Mouse (Mus musculus) heart, adult 2 months (tissue): ENCODE measurements around the gene Fto. TPM values are rescaled to one million over a fixed set of nuclear protein-coding genes. Genes with fewer than 3 reads are reported as not detected.

Source experiments
- DNase-seq, 2 experiments: peaks; one replicate each; pipeline ENCODE4 v3.0.0; 2021
- H3K27ac ChIP-seq: fragments of 200-600 bp; 2 replicates; pipeline ENCODE4 v1.8.1; 2022
- H3K27me3 ChIP-seq: fragments of 200-500 bp; 2 replicates; pipeline ENCODE4 v1.6.1; 2012; ENCODE audit warnings: mild to moderate bottlenecking, low read length, inconsistent platforms, mixed read lengths; ENCODE audit not compliant: control insufficient read depth, insufficient read depth
- H3K36me3 ChIP-seq: fragments of 200-500 bp; 2 replicates; pipeline ENCODE4 v1.6.1; 2012; ENCODE audit warnings: low read length, inconsistent platforms; ENCODE audit not compliant: control insufficient read depth, insufficient read depth
- H3K4me1 ChIP-seq: fragments of 200-500 bp; 2 replicates; pipeline ENCODE4 v1.6.1; 2011; ENCODE audit warnings: low read length; ENCODE audit not compliant: control insufficient read depth, insufficient read depth
- H3K4me3 ChIP-seq: fragments of 200-600 bp; 2 replicates; pipeline ENCODE4 v1.8.1; 2022
- H3K79me2 ChIP-seq: fragments of 200-500 bp; replicated peaks from 2 replicates; pipeline ENCODE4 v1.6.1; 2012; ENCODE audit warnings: mild to moderate bottlenecking, inconsistent platforms, low read length, moderate library complexity, mixed read lengths; ENCODE audit not compliant: control insufficient read depth, insufficient read depth
- H3K9ac ChIP-seq: fragments of 200-500 bp; 2 replicates; pipeline ENCODE4 v1.6.1; 2012; ENCODE audit warnings: low read depth, mild to moderate bottlenecking, control low read depth, inconsistent platforms, low read length, mixed read lengths
- CTCF ChIP-seq: fragments of 200-600 bp; IDR thresholded peaks from 2 replicates; pipeline ENCODE4 v1.8.1; 2022; ENCODE audit warnings: antibody characterized with exemption, mild to moderate bottlenecking, moderate library complexity
- EP300 ChIP-seq: fragments of 200-500 bp; IDR thresholded peaks from 2 replicates; pipeline ENCODE4 v1.6.1; 2011; ENCODE audit warnings: low read depth, low read length, control low read depth; ENCODE audit not compliant: insufficient read depth
- POLR2A ChIP-seq: fragments of 200-500 bp; IDR thresholded peaks from 2 replicates; pipeline ENCODE4 v1.6.1; 2011; ENCODE audit warnings: mild to moderate bottlenecking, low read depth, low read length, control low read depth; ENCODE audit not compliant: insufficient read depth
- WGBS: fragments of 180-500 bp; shearing (Covaris S2); methylation state at CpG from one replicate; pipeline ENCODE4 v1.1.7; 2018; 5-methylcytosine and 5-hydroxymethylcytosine counted together
- intact Hi-C: fragments of 180-260 bp; cut with DNase I; formaldehyde crosslinking; loops from one replicate; pipeline ENCODE4 v1.15.1; 2025
- polyA plus RNA-seq: library from polyadenylated mRNA; depleted of rRNA; stranded (reverse); fragments of >200 nt; gene quantifications from 2 replicates; pipeline ENCODE4 v1.2.3, GENCODE M21; 2012
- total RNA-seq, 2 experiments: library from RNA; stranded (reverse); gene quantifications; 2 replicates each; pipeline ENCODE4 v1.2.3; 2021

Fto gene
- total and polyA plus RNA-seq, 3 experiments: 41.3 to 65.1 (median 57.6) TPM

DNA sequence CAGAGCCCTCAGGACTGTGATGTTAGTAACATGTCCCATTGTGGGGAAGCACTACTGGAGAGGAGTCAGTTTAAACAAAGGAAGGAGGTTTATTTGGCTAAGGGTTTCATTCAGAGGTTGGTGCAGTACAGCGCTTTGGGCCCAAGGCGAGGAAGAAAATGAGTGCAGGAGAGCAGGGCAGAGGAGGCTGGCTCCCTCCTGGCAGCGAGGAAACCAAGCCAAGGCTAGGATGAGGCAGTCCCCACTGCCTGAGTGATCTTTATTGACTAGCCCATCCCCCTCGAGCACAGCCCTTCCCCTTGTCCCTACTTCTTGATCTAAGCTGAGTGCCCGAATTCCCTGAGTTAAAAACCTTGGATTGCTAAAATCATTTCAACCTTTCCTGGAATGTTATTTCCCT is 189.5 kb downstream of the Fto start:
- no peak for TF ChIP-seq CTCF
- Histone ChIP-seq H3K36me3 (peaks cover 2% of the 10 kb centered on the region; the same call in 1 of the 2 replicates), H3K79me2 (0 out of 2 replicates have a peak, but pooled peaks cover 2% of the 10 kb centered on the region), H3K4me1 (peaks cover 6% of the 10 kb centered on the region), H3K9ac (no peak overlapping the region), H3K27ac (no peak overlapping the region), H3K27me3 (no peaks in the 10 kb centered on the region), H3K4me3 (no peak overlapping the region)
- 84% methylated on average over 5 of the region's 5 CpGs for WGBS
- no peak for DNase-seq
- intact Hi-C loops: no loop called here

DNA sequence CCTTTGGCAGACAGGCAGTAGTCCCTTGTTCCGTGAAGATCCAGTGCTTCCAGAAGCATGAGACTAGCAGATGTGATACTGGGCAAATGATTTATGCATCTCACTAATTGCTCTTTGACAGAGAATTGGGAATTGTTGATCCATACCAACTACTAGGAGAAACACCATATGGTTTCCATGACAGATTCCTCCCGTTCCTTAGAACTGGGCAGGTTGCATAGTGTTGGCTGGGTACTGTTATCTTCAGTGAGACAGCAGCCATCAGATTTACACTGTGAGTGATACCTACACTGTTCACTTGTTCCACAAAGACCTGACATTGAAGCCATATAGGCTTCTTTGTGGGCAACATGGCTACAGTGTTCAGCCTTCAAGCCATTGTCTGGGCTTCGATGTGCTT is 191.0 kb downstream of the Fto start:
- Histone ChIP-seq H3K27ac (no peak overlapping the region), H3K27me3 (no peaks in the 10 kb centered on the region), H3K4me3 (no peak overlapping the region), H3K9ac (no peak overlapping the region), H3K4me1 (peaks cover 10% of the 10 kb centered on the region), H3K36me3 (peaks cover 2% of the 10 kb centered on the region; the same call in 1 of the 2 replicates), H3K79me2 (no peaks in the 10 kb centered on the region)
- no peak for DNase-seq
- 90% methylated on average over 3 of the region's 3 CpGs for WGBS
- TF ChIP-seq CTCF (no peak), POLR2A (no peak), EP300 (no peak)
- intact Hi-C loops: no loop called here

DNA sequence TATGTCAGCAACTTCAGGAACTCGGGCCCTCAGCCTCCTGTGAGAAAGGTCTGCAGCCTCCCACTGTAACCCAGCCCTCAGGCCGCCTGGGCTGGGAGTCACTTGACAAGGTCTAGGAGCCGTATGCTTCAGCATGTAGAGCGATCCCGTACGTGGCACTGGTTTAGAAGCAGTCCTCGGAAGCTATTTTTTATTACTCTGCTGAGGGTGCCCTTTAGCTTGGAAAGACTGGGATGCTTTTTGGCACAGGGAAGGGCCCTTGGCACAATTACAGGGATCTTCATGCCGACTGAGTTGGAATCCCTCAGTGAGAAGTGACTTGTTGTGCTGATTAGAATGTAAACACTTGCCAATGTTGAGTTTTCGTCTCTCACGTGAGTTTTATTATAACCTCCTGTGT is 191.6 kb downstream of the Fto start:
- no peak for TF ChIP-seq EP300
- no peak for TF ChIP-seq CTCF
- no peak for TF ChIP-seq POLR2A
- intact Hi-C loops: no loop called here
- H3K9ac ChIP-seq: no peak overlapping the region
- H3K79me2 ChIP-seq: no peaks in the 10 kb centered on the region
- no peaks in the 10 kb centered on the region for H3K27me3 ChIP-seq
- WGBS: 52% methylated on average over 10 of the region's 10 CpGs
- H3K27ac ChIP-seq: no peak overlapping the region; the same call in 1 of the 2 replicates
- H3K36me3 ChIP-seq: peaks cover 2% of the 10 kb centered on the region; the same call in 1 of the 2 replicates
- peaks cover 10% of the 10 kb centered on the region for H3K4me1 ChIP-seq
- DNase-seq: peak in 1 of 2 experiments; percentile 59
- no peak overlapping the region for H3K4me3 ChIP-seq

DNA sequence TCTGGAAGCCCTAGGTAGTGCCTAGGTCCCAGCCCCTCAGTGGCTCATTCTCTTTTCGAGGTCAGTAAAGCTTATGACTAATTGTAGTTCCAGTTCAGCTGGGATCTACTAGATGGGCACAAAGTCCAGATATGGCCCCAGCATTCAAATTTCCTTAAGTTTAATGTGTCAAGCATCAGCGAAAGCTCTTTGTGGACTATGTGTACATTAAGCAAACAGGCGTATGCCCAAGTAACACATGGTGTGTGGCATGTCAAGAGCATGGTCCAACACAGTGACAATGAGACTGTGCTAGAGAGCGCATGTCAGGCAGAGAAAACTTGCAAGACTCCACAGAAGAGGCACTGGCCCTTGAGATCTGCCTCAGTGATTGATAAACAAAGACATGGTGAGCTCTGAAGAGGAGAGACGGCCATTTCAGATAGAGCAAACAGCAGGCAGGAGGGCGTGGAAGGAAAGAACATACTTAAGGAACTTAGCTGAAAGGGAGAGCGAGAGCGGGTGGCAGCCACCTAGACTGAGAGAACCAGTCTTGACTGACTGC is 192.2 kb downstream of the Fto start:
- Histone ChIP-seq H3K36me3 (peaks cover 2% of the 10 kb centered on the region; the same call in 1 of the 2 replicates), H3K27me3 (no peaks in the 10 kb centered on the region), H3K27ac (no peak overlapping the region), H3K9ac (no peak overlapping the region), H3K79me2 (no peaks in the 10 kb centered on the region), H3K4me1 (peaks cover 10% of the 10 kb centered on the region), H3K4me3 (no peak overlapping the region)
- WGBS: 89% methylated on average over 8 of the region's 8 CpGs
- TF ChIP-seq POLR2A (no peak), CTCF (no peak), EP300 (no peak)
- intact Hi-C loops: no loop called here
- DNase-seq: no peak

DNA sequence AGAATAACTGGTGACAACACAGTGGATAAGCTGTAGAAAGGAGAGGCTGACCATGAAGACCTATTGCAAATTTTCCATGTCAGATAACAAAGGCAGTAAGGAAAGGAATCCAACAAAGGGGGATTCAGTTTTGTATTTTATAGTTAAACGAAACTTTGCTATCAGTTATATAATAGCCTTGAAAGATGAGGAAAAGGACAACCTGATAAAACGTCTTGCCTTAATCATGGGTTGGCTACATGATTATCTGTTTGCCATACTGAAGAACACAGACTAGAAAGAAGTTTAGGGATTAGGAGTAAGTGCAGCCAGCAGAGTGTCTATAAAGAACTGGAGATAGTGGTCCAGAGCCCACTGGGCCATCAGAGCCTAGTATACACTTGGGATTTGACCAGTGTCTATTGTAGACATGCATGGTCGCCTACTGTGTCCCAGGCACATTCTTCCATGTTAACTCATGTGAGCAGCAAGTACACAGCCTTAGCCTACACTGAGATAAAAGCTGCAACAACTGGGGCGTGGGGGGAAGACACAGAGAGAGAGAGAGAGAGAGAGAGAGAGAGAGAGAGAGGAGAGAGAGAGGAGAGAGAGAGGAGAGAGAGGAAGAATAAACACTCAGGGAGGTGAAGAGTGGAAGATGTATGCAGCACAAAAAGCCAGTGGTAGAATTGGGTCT is 192.8 kb downstream of the Fto start:
- H3K4me1 ChIP-seq: peaks cover 10% of the 10 kb centered on the region
- intact Hi-C loops: no loop called here
- H3K27me3 ChIP-seq: no peaks in the 10 kb centered on the region

DNA sequence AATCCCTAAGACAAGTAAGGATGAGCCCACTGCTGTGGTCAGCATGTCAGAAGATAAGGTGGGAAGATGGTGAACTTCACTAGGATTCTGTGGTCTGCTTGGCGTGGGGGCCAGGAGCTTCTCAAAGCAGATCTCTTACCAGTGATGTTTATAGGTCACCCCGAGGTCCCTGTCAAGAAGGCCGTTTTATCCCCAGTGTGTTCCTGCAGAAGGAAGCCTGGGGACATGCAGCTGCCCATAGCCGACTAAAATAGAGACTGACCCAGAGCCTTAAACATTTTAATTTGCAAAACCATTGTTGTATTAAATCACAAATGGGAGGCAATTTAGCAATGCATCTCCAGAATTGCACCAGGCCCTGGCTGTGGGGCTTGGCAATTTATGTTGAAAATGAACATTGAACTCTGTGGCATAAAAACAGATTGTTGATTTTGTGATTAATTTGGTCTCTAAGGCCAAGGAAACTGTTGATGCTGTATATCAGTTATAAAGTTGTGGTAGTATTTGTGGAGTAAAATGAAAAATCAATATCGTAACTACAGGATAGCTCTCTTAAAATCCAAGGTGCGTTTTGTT is 193.4 kb downstream of the Fto start:
- no peak overlapping the region for H3K4me3 ChIP-seq
- no peaks in the 10 kb centered on the region for H3K79me2 ChIP-seq
- 71% methylated on average over 6 of the region's 6 CpGs for WGBS
- peaks cover 2% of the 10 kb centered on the region; the same call in 1 of the 2 replicates for H3K36me3 ChIP-seq
- TF ChIP-seq EP300 (no peak), CTCF (no peak), POLR2A (no peak)
- H3K27ac ChIP-seq: no peak overlapping the region
- intact Hi-C loops: no loop called here
- peaks cover 10% of the 10 kb centered on the region for H3K4me1 ChIP-seq
- no peak overlapping the region for H3K9ac ChIP-seq
- H3K27me3 ChIP-seq: no peaks in the 10 kb centered on the region
- no peak for DNase-seq

More for the DNA sequence above, 192.8 kb downstream of the Fto start:
- TF ChIP-seq EP300: no peak
- TF ChIP-seq CTCF: no peak
- TF ChIP-seq POLR2A: no peak
- WGBS: 75% methylated on average over 4 of the region's 4 CpGs
- no peaks in the 10 kb centered on the region for H3K79me2 ChIP-seq
- no peak for DNase-seq
- no peak overlapping the region for H3K4me3 ChIP-seq
- H3K9ac ChIP-seq: no peak overlapping the region
- no peak overlapping the region for H3K27ac ChIP-seq
- peaks cover 2% of the 10 kb centered on the region; the same call in 1 of the 2 replicates for H3K36me3 ChIP-seq
